Mouse (Mus musculus) left cerebral cortex, postnatal 14 days (tissue): ENCODE data around the gene Eaf1. TPM values are rescaled to one million over a fixed set of nuclear protein-coding genes. Genes with fewer than 3 reads are reported as not detected.

ENCODE experiments used
- total RNA-seq, 2 experiments: library from RNA; stranded (reverse); gene quantifications; 2 replicates each; pipeline ENCODE4 v1.2.3; 2021

The Eaf1 gene
- total RNA-seq, 2 experiments from 2014 or later: 15.8 to 16.6 TPM

Other genes starting within 250 kb of the Eaf1 start
- 1 to 10 TPM; 3.5 to 4.2 TPM for gene Phf7, start 243.1 kb upstream of the Eaf1 start, total RNA-seq
- gene Bap1, start 242.9 kb upstream of the Eaf1 start, total RNA-seq: 100 to 1,000 TPM; 132 to 133 TPM
- gene Dnah1, start 170.5 kb upstream of the Eaf1 start, total RNA-seq: 1 to 10 TPM; 2.0 to 3.0 TPM
- gene Capn7, start 157.8 kb upstream of the Eaf1 start, total RNA-seq: 10 to 100 TPM; 34.3 to 36.7 TPM
- gene Sh3bp5, start 58.3 kb upstream of the Eaf1 start, total RNA-seq: 10 to 100 TPM; 73.5 to 73.9 TPM
- 10 to 100 TPM; 24.9 to 29.4 TPM for gene Mettl6, start 641 bp downstream of the Eaf1 start, total RNA-seq
- 1 to 10 TPM; 2.9 to 3.1 TPM for gene Colq, start 96.9 kb downstream of the Eaf1 start, total RNA-seq
- gene Gm49387, start 146.5 kb downstream of the Eaf1 start, total RNA-seq: not detected
- gene Btd, start 146.6 kb downstream of the Eaf1 start, total RNA-seq: 1 to 10 TPM; 7.9 to 8.5 TPM
- gene Hacl1, start 146.9 kb downstream of the Eaf1 start, total RNA-seq: 1 to 10 TPM; 5.0 to 6.9 TPM